Mouse (Mus musculus) olfactory bulb, adult 2 months (tissue): ENCODE results near the gene Fbxw11. TPM values are rescaled to one million over a fixed set of nuclear protein-coding genes. Genes with fewer than 3 reads are reported as not detected.
"Not testable (repeated sequence)": the region's sequence is repeated elsewhere in the genome, so short reads cannot be mapped to it uniquely, and the experiment has no call there.

ENCODE experiments used
- H3K27ac ChIP-seq: fragments of 200-500 bp; 2 replicates; pipeline ENCODE4 v1.5.1; 2012; ENCODE audit warnings: low read depth, low read length; ENCODE audit not compliant: insufficient read depth
- H3K4me1 ChIP-seq: fragments of 200-500 bp; 2 replicates; pipeline ENCODE4 v1.6.1; 2012; ENCODE audit warnings: low read length; ENCODE audit not compliant: control insufficient read depth, insufficient read depth
- H3K4me3 ChIP-seq: fragments of 200-500 bp; 2 replicates; pipeline ENCODE4 v1.5.1; 2012; ENCODE audit warnings: mild to moderate bottlenecking, low read depth, low read length, moderate library complexity; ENCODE audit not compliant: insufficient read depth
- CTCF ChIP-seq: fragments of 200-500 bp; IDR thresholded peaks from 2 replicates; pipeline ENCODE4 v1.5.1; 2012; ENCODE audit warnings: low read depth, mild to moderate bottlenecking, low read length, moderate library complexity; ENCODE audit not compliant: insufficient read depth
- POLR2A ChIP-seq: fragments of 200-500 bp; IDR thresholded peaks from 2 replicates; pipeline ENCODE4 v1.6.1; 2012; ENCODE audit warnings: mild to moderate bottlenecking, low read depth, low read length, moderate library complexity; ENCODE audit not compliant: insufficient read depth
- WGBS: fragments of 180-500 bp; shearing (Covaris S2); methylation state at CpG from one replicate; pipeline ENCODE4 v1.1.7; 2018; 5-methylcytosine and 5-hydroxymethylcytosine counted together
- polyA plus RNA-seq: library from polyadenylated mRNA; stranded (reverse); fragments of >200 nt; gene quantifications from 2 replicates; pipeline ENCODE4 v1.2.4, GENCODE M21; 2012; ENCODE audit warnings: low replicate concordance; ENCODE audit not compliant: missing spikeins, insufficient read depth, insufficient read length

Gene Fbxw11
- polyA plus RNA-seq, 1 experiment = not detected

DNA sequence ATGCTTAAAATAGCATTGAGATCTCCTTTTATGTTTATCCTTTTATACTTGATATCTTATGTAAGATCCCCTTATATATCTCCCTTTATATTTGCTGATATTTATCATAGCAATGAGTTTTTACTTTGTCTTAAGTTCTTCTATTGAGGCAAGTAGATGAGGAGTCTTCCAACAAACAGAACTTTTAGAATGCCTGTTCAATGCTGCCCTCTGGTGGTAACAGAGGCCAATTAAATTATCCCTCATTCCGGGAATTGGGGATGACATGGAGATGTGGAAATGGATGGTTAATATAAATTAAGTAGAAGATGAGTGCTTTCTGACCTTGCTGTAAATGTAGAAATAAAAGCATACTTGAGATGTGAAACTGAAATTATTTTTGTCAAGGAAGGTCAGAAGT is 67.0 kb downstream of the Fbxw11 start:
- Histone ChIP-seq H3K27ac (no peak overlapping the region), H3K4me3 (no peak overlapping the region), H3K4me1 (peaks cover 8% of the 10 kb centered on the region)
- TF ChIP-seq POLR2A (no peak), CTCF (no peak)
- 0% methylated on average over 1 of the region's 1 CpGs for WGBS

DNA sequence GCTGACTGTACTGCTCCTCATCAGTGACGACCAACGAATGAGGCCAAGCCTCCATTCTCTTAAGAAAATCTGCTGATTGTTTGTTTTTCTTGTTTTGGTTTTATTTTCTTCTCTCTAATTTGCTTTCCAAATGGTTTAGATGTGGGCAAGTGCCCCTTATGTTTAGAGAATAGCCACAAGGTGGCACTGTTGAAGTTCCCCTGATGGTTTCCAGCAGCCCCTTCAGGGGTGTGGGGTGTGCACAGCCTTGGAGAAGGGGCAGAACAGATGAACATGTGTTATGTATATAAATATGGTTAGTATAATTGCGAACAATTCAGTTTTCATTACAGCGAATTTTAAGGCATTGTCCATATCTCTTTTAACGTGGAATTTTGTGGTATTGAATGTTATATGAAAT is 71.7 kb downstream of the Fbxw11 start:
- WGBS = 58% methylated on average over 5 of the region's 5 CpGs
- no peak for TF ChIP-seq POLR2A
- TF ChIP-seq CTCF = peak; percentile 44; the same call in 1 of the 2 replicates
- H3K4me3 ChIP-seq = no peak overlapping the region
- peaks cover 2% of the 10 kb centered on the region; the same call in 1 of the 2 replicates for H3K4me1 ChIP-seq
- H3K27ac ChIP-seq = no peak overlapping the region

DNA sequence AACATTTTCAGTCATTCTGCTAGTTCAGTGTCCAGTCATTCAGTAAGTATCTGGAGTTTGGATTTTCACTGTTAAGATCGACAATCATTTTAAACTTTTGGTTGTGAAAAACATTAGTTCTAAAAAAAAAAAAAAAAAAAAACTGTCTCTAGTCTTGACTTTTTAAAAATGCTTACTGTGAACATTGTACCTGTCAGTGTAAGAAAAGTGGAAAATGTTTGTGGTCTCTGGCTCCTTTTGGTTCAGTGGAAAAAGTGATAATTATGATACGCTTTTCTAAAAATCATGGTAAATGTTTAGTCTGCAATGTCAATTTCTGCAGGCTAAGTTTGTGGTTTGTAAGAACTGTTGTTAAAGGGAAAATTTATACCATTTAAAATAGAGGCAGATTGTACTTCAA is 72.4 kb downstream of the Fbxw11 start:
- no peak overlapping the region for H3K4me3 ChIP-seq
- no peak overlapping the region for H3K27ac ChIP-seq
- H3K4me1 ChIP-seq = peaks cover 2% of the 10 kb centered on the region; the same call in 1 of the 2 replicates
- TF ChIP-seq POLR2A (no peak), CTCF (no peak)
- 92% methylated on average over 2 of the region's 2 CpGs for WGBS

DNA sequence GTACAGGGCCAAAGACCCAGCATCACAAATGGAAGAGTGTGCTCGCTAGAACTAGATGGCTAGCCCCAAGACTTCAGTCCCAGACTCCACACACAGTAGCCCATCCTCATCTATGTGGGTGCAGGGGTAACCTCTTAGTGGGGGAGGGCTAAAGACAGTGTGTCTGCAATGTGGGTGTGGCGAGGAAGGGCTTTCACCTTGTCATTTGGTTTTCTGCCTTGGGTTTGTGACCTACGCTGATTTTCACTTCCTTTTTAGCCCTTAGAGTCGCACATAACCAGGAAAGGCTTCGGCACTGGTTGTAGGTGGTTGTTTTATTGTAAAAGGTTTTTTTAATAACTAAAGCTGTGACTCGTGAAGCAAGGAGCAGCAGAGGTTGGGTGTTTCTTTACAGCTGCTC is 73.0 kb downstream of the Fbxw11 start:
- no peak for TF ChIP-seq CTCF
- TF ChIP-seq POLR2A = no peak
- Histone ChIP-seq H3K4me3 (no peak overlapping the region), H3K27ac (no peak overlapping the region), H3K4me1 (peaks cover 2% of the 10 kb centered on the region; the same call in 1 of the 2 replicates)
- 71% methylated on average over 6 of the region's 6 CpGs for WGBS

DNA sequence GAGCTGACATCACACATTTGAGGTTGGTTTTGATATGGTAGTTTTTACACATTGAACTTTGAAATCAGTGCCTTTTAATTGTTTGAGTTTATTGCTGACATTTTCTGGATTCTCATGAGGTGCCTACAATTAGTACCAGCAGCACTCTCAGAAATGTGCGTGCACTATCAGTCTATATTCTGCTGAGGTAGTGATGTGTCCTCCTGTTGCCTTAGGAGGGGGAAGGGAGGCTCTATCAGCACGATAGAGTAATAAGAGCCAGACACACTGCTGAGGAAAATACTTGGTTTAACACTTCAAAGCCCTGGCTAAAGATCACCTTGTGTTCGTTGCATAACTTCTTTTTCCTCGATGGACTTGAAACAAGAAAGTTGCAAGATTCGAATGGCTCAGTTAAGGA is 73.4 kb downstream of the Fbxw11 start:
- TF ChIP-seq CTCF = no peak
- no peak for TF ChIP-seq POLR2A
- peaks cover 2% of the 10 kb centered on the region; the same call in 1 of the 2 replicates for H3K4me1 ChIP-seq
- WGBS = 69% methylated on average over 5 of the region's 5 CpGs
- H3K27ac ChIP-seq = no peak overlapping the region
- H3K4me3 ChIP-seq = no peak overlapping the region

DNA sequence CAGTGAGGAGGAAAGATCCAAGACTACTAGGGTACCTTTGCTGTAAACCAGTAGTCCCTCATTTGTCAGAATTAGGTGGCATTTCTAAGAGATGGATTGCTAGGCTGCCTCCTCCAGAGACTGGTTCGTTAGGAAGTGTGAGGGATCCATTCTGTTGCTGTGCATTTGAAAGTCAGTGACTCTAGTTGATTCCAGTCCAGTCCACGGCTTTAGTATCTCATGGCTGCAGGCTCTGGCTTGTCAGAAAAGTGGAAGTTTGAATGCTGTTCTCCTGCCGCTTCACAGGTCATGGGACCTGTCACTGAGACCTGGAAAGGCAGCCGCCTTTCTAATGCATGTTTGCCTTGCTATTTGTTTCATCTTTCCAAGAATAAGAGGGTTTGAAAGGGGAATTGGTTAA is 74.4 kb downstream of the Fbxw11 start:
- Histone ChIP-seq H3K4me3 (no peak overlapping the region), H3K27ac (no peak overlapping the region), H3K4me1 (peaks cover 2% of the 10 kb centered on the region; the same call in 1 of the 2 replicates)
- TF ChIP-seq POLR2A = no peak
- WGBS = 78% methylated on average over 4 of the region's 4 CpGs

DNA sequence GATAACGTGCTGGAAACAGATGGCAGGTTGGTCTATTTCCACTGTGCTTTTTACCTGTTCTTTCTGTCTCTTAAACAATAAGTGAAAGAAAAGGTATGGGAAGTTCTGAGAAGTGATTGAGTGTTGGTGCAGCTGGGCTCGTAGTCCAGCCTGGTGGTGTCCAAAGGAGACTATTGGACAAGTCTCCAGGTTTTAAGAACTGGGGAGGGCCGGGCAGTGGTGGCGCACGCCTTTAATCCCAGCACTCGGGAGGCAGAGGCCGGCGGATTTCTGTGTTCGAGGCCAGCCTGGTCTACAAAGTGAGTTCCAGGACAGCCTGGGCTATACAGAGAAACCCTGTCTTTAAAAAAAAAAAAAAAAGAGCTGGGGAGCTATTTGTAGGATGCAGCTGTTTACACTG is 75.2 kb downstream of the Fbxw11 start:
- not testable (repeated sequence) for H3K4me1 ChIP-seq, H3K27ac ChIP-seq, H3K4me3 ChIP-seq
- WGBS = 94% methylated on average over 9 of the region's 9 CpGs

DNA sequence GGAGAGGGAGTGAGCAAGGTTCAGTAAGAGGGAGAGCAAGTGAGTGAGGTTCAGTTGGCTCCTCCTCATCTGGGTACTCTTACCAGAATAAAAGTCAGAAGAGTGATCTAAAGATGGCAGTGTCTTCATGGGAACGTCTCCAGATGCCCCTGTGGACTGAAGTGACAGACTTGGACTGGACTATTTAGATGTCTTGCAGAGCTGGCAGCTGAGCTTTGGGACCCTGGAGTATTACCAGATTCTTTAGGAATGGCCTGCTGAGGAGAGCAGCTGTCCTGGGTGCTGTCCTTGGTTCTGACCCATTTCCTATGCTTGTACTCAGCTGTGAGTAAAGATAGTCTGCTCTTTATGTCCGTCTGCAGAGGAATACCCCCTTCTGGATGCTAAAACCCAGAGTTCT is 75.8 kb downstream of the Fbxw11 start:
- H3K4me3 ChIP-seq = no peak overlapping the region
- 57% methylated on average over 2 of the region's 2 CpGs for WGBS
- H3K27ac ChIP-seq = no peak overlapping the region
- peaks cover 2% of the 10 kb centered on the region; the same call in 1 of the 2 replicates for H3K4me1 ChIP-seq
- TF ChIP-seq CTCF (no peak), POLR2A (no peak)

DNA sequence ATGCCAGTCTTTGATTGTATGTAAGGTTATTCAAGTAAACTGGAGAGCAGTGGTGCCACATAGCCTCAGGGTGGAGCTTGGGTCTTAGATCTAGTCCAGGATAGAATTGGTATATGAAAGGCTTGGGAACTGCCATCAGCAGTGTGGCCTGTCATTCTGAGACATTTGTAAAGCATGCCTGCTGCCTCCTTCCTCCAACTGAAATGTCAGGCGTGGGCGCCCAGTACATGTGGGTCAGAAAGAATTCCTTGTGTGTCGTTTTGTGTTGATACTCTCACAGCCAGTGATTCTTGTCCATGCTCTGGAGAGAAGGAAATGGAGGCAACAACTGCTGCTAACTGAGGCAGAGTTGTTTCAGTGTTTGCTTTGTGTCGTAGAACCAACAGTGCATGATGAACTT is 76.5 kb downstream of the Fbxw11 start:
- 81% methylated on average over 4 of the region's 4 CpGs for WGBS
- Histone ChIP-seq H3K4me3 (no peak overlapping the region), H3K4me1 (peaks cover 2% of the 10 kb centered on the region; the same call in 1 of the 2 replicates), H3K27ac (no peak overlapping the region)
- TF ChIP-seq POLR2A (no peak), CTCF (no peak)

DNA sequence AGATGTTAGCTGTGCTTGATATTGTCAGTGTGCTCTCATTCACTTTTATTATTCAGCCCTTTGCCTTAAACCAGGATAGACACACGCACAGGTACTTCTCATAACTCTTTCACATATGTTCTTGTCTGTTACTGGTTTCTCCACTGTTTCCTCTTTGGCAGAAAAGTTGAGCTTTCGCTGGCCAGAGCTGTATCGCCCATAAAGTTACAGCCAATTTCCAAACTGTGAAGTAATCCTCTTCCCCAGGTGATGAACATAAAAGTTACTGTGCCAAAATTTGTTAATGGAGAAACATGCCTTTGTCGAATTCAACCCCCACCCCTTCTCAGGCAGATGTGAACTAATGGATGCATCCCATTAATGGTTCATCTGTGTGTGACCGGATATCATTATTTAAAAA is 80.1 kb downstream of the Fbxw11 start:
- Histone ChIP-seq H3K4me1 (no peaks in the 10 kb centered on the region), H3K4me3 (no peak overlapping the region), H3K27ac (no peak overlapping the region)
- TF ChIP-seq POLR2A (no peak), CTCF (no peak)
- 92% methylated on average over 5 of the region's 5 CpGs for WGBS
